Mouse (Mus musculus) olfactory bulb, adult 2 months (tissue): Measurements from ENCODE around the gene Tfr2.

Experiments
- CTCF ChIP-seq: fragments of 200-500 bp; IDR thresholded peaks from 2 replicates; pipeline ENCODE4 v1.5.1; 2012; ENCODE audit warnings: low read depth, mild to moderate bottlenecking, low read length, moderate library complexity; ENCODE audit not compliant: insufficient read depth
- POLR2A ChIP-seq: fragments of 200-500 bp; IDR thresholded peaks from 2 replicates; pipeline ENCODE4 v1.6.1; 2012; ENCODE audit warnings: mild to moderate bottlenecking, low read depth, low read length, moderate library complexity; ENCODE audit not compliant: insufficient read depth

- no peak for TF ChIP-seq CTCF
- no peak for TF ChIP-seq POLR2A
These were observed 62.0 kb downstream of the Tfr2 start for GRCm38 (mm10) chr5:137631591-137631990.
